Mouse (Mus musculus) cortical plate, adult 2 months (tissue): ENCODE data around the gene Rec114. TPM values are rescaled to one million over a fixed set of nuclear protein-coding genes. Genes with fewer than 3 reads are reported as not detected.

Experiments
- H3K27ac ChIP-seq: fragments of 200-500 bp; 2 replicates; pipeline ENCODE4 v1.5.1; 2012; ENCODE audit warnings: low read length, control low read depth, inconsistent platforms; ENCODE audit not compliant: insufficient read depth
- H3K4me1 ChIP-seq: fragments of 200-500 bp; 2 replicates; pipeline ENCODE4 v1.6.1; 2011; ENCODE audit warnings: low read length; ENCODE audit not compliant: control insufficient read depth, insufficient read depth
- H3K4me3 ChIP-seq: fragments of 200-500 bp; 2 replicates; pipeline ENCODE4 v1.5.1; 2011; ENCODE audit warnings: mild to moderate bottlenecking, low read length, control low read depth; ENCODE audit not compliant: insufficient read depth
- CTCF ChIP-seq: fragments of 200-500 bp; IDR thresholded peaks from 2 replicates; pipeline ENCODE4 v1.5.1; 2011; ENCODE audit warnings: mild to moderate bottlenecking, control low read depth, low read length; ENCODE audit not compliant: insufficient read depth; ENCODE audit errors: extremely low read depth
- POLR2A ChIP-seq: fragments of 200-500 bp; IDR thresholded peaks from 2 replicates; pipeline ENCODE4 v1.6.1; 2011; ENCODE audit warnings: mild to moderate bottlenecking, low read length, control low read depth; ENCODE audit not compliant: insufficient read depth; ENCODE audit errors: extremely low read depth
- polyA plus RNA-seq: library from polyadenylated mRNA; depleted of rRNA; stranded (reverse); fragments of >200 nt; gene quantifications from 2 replicates; pipeline ENCODE4 v1.2.3, GENCODE M21; 2012; rRNA removed

Gene Rec114
- 0.29 TPM in 1 of 2 replicates, not detected in the other for polyA plus RNA-seq

DNA sequence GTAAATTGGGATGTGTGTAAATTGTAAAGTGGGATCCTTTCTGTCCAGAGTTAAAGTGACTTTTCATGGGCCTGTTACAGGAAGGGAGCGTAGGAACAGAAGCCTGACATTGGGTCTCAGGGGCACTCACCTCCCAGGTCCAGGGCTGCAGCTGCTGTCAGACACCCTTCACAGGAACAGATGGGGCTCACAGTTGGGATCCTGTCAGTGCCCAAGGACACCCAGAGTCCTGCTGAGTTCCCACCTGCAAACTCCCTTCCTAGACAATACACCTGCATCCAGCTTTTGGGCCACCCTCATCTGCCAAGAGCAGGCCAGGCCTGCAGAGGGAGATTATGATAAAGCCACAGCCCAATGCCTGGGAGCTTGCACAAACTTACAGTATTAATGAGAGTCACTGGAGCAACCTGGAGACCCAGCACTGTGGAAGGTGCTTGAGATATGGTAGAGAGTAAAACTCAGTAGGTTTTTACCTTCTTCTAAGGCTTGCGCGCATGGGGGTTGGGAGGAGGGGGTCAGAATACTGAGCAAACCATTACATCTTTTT, at the start of gene Rec114:
Gene Rec114, minus strand, starts transcription at position 263 of the 547 bp plus-strand sequence.
- no peaks in the 10 kb centered on the region for H3K4me1 ChIP-seq
- no peak within 1 kb of the TSS for H3K27ac ChIP-seq
- no peak within 1 kb of the TSS for H3K4me3 ChIP-seq
- TF ChIP-seq POLR2A (no peak), CTCF (no peak)

DNA sequence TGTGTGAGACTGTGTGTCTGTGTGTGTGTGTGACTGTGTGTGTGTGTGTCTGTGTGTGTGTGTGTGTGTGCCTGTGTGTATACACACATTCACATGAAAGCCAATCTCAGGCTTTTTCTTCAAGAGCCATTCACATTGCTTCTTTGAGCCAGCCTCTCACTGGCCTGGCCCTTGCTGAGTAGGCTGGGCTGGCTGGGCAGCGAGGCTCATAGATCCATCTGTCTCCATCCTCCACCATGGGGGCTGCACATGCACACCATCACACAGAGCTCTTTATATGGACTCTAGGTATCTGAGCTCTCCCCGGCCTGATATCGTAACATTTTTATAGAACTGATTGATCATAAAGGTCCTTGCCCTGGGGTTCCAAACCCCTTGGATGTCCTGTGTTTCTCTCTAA, 45.7 kb upstream of the Rec114 start:
- H3K27ac ChIP-seq = no peak overlapping the region
- TF ChIP-seq CTCF = no peak
- no peak for TF ChIP-seq POLR2A
- no peaks in the 10 kb centered on the region for H3K4me1 ChIP-seq
- H3K4me3 ChIP-seq = no peak overlapping the region

DNA sequence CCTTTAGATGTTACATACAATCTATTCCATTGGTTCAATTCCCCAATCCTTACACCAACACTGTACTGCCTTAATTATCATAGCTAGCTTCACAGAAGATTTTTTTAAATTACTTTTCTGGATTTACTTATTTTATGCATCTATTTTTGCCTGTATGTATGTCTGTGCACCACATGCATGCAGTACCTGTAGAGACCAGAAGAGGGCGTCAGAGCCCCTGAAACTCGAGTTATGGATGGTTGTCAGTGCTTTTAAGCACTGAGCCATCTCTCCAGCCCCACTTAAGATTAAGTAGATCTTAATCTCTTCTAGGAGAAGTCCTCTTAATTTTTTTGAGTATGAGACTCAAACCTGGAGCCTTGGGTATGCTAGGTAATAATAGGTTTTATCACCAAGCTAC, 31.6 kb upstream of the Rec114 start:
- Histone ChIP-seq H3K27ac (no peak overlapping the region), H3K4me3 (no peak overlapping the region), H3K4me1 (no peaks in the 10 kb centered on the region)
- TF ChIP-seq POLR2A = no peak

DNA sequence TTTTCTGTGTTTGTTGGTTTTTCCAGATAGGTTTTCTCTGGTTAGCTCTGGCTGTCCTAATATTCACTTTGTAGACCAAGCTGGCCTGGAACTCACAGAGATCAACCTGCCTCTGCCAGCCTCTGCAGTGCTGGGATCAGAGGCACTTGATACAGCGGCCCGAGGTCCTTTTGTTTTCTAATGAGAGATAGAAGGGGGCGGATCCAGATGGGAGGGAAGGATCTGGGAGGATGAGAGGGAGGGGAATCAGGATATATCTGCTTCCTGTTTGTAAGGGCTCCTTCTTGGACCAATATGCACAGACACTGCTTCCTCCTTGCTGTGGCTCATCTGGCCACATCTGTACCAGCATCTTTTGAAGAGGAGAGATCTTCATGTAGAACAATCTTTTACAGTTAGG, 31.0 kb upstream of the Rec114 start:
- Histone ChIP-seq H3K27ac (no peak overlapping the region), H3K4me1 (no peaks in the 10 kb centered on the region), H3K4me3 (no peak overlapping the region)
- TF ChIP-seq CTCF (no peak), POLR2A (no peak)

DNA sequence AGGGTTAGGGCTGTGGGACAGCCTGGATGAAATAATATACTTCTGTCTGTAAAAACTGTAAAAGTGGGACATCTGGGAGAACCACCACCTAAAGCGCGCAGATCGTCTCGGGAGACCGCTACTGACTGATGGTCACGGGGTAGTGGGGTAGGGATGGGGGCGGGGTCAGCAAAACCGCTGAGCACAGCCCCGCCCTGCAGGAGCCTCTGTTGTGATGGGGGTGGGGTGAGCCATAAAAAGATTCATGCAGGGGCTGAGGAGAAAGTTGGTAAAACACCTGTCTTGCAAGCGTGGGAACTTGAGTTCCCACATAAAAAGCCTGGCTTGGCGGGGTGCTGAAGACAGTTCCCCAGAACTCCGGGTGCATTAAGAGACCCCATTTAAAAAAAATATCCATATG, 26.2 kb upstream of the Rec114 start:
- Histone ChIP-seq H3K27ac (no peak overlapping the region), H3K4me3 (no peak overlapping the region), H3K4me1 (no peaks in the 10 kb centered on the region)
- no peak for TF ChIP-seq POLR2A
- no peak for TF ChIP-seq CTCF

DNA sequence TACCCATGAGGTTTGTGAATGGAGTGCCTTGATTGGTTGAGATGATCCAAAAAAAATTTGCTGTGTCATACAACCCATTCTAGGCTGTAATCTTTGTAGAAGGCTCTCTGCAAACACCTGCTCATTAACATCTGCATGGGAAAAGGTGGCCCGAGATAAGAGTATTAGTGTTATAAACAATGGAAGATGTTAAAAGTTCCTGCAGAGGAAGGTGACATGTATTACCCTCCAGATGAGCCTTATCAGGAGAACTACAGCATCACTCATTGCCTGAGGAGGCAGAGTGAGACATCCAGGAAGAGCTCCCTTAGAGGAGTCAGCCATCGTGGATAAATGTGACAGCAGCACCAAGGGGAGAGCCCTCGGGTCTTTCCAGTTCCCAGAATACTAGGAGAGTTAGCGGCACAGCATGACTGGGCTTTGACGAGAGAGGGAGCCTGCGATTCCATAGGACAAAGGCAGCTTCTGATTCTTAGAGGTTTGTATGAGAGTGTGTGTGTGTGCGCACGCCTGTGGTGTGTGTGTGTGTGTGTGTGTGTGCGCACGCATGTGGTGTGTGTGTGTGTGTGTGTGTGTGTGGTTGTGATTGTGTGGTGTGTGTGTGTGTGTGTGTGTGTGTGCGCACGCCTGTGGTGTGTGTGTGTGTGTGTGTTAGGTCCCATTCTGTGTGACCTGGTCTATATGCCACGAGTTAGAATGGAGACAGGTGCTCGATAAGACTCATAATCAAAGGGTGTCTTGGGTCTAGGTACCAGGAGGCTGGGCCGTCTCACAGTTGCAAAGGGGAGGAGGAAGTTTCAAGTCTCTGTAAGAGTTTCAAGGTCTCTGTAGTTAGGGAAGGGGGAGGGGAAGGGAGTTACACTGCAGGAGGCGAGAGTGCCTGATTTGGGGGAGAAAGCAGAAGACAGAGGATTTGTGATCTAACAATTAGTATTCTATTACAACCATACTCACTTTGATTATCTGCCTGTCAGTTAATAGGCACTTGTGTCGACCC, 23.5 kb upstream of the Rec114 start:
- TF ChIP-seq POLR2A (no peak), CTCF (no peak)
- Histone ChIP-seq H3K4me3 (no peak overlapping the region), H3K27ac (no peak overlapping the region), H3K4me1 (no peaks in the 10 kb centered on the region)

DNA sequence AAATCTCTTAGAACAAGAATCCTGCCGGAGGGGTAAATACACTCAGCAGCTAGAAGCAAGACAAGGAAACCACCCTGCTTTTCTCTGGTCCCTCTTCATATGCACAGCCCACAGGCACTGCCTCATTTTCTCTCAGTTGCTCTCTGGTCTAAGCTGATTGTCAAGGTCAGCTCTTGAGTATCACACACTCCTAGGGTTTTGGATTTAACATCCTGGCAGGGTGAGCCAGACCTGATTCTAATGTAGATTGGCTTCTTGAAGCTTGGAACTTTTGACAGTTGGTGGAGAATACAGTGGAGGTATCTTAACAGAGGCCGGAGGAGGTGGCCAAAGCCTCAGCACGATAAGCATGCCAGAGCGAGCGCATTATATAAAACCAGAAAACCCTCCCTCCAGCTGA, 20.6 kb upstream of the Rec114 start:
- H3K4me1 ChIP-seq = no peaks in the 10 kb centered on the region; the same call in 1 of the 2 replicates

DNA sequence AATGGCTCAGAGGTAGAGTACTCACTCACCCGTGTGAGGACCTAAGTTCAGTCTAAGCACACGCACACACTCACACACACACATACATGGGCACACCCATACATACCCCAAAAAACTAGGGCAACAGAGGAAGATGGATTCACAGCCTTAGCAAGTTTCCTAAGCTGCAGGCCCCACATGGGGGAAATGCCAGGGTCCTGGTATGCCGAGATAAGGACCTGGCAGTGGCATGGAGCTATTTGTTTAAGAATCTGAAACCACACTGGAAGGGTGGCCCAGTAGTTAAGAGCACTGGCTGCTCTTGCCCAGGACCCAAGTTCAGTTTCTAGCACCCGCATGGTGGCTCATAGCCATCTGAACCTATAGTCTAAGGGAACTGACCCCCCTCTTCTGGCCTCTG, 19.4 kb upstream of the Rec114 start:
- no peak overlapping the region for H3K27ac ChIP-seq
- TF ChIP-seq CTCF = no peak
- no peak for TF ChIP-seq POLR2A
- H3K4me3 ChIP-seq = no peak overlapping the region
- H3K4me1 ChIP-seq = no peaks in the 10 kb centered on the region; the same call in 1 of the 2 replicates

More for the DNA sequence above, 20.6 kb upstream of the Rec114 start:
- no peak for TF ChIP-seq CTCF
- no peak for TF ChIP-seq POLR2A
- Histone ChIP-seq H3K27ac (no peak overlapping the region), H3K4me3 (no peak overlapping the region)

DNA sequence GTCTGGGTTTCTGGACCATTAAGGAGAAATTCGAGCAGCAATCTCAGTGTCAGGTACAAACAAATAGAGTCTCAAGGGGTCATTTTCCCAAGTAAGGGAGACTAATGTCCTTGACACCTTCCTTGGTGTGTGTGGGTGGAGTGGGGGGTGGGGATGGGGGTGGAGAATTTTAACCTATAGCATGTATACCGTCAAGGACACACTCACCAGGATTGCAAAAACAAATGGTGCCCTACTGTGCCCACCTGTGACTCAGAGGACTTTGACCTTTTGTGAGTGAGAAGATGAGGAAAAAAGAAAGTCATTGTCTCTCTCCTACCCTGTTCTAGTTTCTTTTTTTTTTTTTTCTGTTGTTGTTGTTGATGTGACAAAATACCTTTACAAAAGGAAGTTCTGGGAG, 18.3 kb upstream of the Rec114 start:
- Histone ChIP-seq H3K4me3 (no peak overlapping the region), H3K27ac (no peak overlapping the region), H3K4me1 (no peaks in the 10 kb centered on the region; the same call in 1 of the 2 replicates)
- no peak for TF ChIP-seq POLR2A
- TF ChIP-seq CTCF = no peak

DNA sequence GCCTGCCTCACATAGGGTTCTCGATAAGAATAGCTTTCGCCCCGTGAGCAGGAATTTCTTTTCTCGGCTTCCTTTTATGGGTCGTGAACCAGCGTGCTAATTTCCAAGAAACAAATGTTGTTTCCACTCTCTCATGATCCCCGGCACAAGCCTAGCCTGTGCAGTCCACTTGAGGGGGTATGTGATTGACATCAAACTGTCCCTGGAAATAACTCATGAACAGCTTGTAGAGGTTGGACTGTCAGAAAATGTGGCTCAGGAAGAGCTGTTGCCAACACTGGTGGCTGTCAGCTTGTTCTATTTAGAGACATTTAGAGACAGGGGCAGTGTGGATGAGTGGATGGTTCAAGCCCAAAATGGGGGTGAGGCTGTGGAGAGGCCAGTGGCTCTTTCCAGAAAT, 15.0 kb upstream of the Rec114 start:
- peaks cover under 1% of the 10 kb centered on the region; the same call in 1 of the 2 replicates for H3K4me1 ChIP-seq
- TF ChIP-seq POLR2A (no peak), CTCF (no peak)
- no peak overlapping the region for H3K27ac ChIP-seq
- H3K4me3 ChIP-seq = no peak overlapping the region
